Mouse (Mus musculus) CH12.LX (cell line): ENCODE measurements around the gene Sfswap. TPM values are rescaled to one million over a fixed set of nuclear protein-coding genes. Genes with fewer than 3 reads are reported as not detected.
"Not testable (repeated sequence)": the region's sequence is repeated elsewhere in the genome, so short reads cannot be mapped to it uniquely, and the experiment has no call there.

ENCODE experiments used
- DNase-seq: peaks from one replicate; pipeline ENCODE4 v3.0.0-alpha.2; 2013; ENCODE audit errors: extremely low read depth
- H3K27ac ChIP-seq: 2 replicates; pipeline ENCODE4 v1.5.1; 2012; ENCODE audit warnings: low read depth, mild to moderate bottlenecking, control low read depth, moderate library complexity; ENCODE audit not compliant: insufficient read depth
- H3K27me3 ChIP-seq: replicated peaks from 2 replicates; pipeline ENCODE3; 2012; ENCODE audit warnings: inconsistent platforms
- H3K36me3 ChIP-seq, 2 experiments: replicated peaks in 1 of 2; 2 replicates each; pipeline versions ENCODE3 to v1.6.1; 2012; ENCODE audit warnings: inconsistent platforms in 1 of 2, low read length in 1 of 2, mild to moderate bottlenecking in 1 of 2, mixed read lengths in 1 of 2, moderate library complexity in 1 of 2; ENCODE audit not compliant: control insufficient read depth in 1 of 2, insufficient read depth in 1 of 2
- H3K4me1 ChIP-seq, 2 experiments: 2 replicates each; pipeline ENCODE4 v1.6.1; 2012; ENCODE audit warnings: inconsistent platforms in 1 of 2, moderate library complexity in 1 of 2; ENCODE audit not compliant: insufficient read depth in 2 of 2, control insufficient read depth in 1 of 2
- H3K4me2 ChIP-seq: 2 replicates; pipeline ENCODE4 v1.6.1; 2012; ENCODE audit warnings: low read depth, mild to moderate bottlenecking, control low read depth; ENCODE audit not compliant: poor library complexity, insufficient read depth, severe bottlenecking
- H3K4me3 ChIP-seq, 3 experiments: fragments of 150-350 bp in 1 of 3; sonication (generic) in 1 of 3; replicated peaks in 1 of 3; 2 replicates each; pipeline versions ENCODE3 to v1.5.1; 2011 to 2012; ENCODE audit warnings: low read depth in 2 of 3, low read length in 2 of 3, mild to moderate bottlenecking in 2 of 3, moderate library complexity in 2 of 3, control low read depth in 1 of 3, improper control_type of control experiment in 1 of 3, inconsistent platforms in 1 of 3, mixed read lengths in 1 of 3; ENCODE audit not compliant: poor library complexity in 1 of 3
- H3K79me2 ChIP-seq: replicated peaks from 2 replicates; pipeline ENCODE4 v1.6.1; 2012; ENCODE audit warnings: mild to moderate bottlenecking, moderate library complexity; ENCODE audit not compliant: control insufficient read depth, poor library complexity, insufficient read depth, severe bottlenecking; ENCODE audit errors: extremely low read depth
- H3K9ac ChIP-seq: 2 replicates; pipeline ENCODE4 v1.6.1; 2012; ENCODE audit warnings: low read depth, mild to moderate bottlenecking, control low read depth, moderate library complexity; ENCODE audit not compliant: insufficient read depth
- H3K9me3 ChIP-seq: replicated peaks from 2 replicates; pipeline ENCODE3; 2012; ENCODE audit warnings: low read length, inconsistent platforms, mixed read lengths
- CHD1 ChIP-seq: IDR thresholded peaks from 2 replicates; pipeline ENCODE4 v1.6.1; 2012; ENCODE audit warnings: low read depth, low read length, improper control_type of control experiment, inconsistent platforms
- E2F4 ChIP-seq: IDR thresholded peaks from 2 replicates; pipeline ENCODE4 v1.6.1; 2011; ENCODE audit warnings: low read depth, low read length, improper control_type of control experiment; ENCODE audit not compliant: insufficient replicate concordance
- ELF1 ChIP-seq: IDR thresholded peaks from 2 replicates; pipeline ENCODE4 v1.6.1; 2014; ENCODE audit warnings: low read depth, mild to moderate bottlenecking, inconsistent platforms, low read length, improper control_type of control experiment
- EP300 ChIP-seq: IDR thresholded peaks from 2 replicates; pipeline ENCODE4 v1.6.1; 2011; ENCODE audit warnings: low read length, improper control_type of control experiment
- ETS1 ChIP-seq: conservative IDR thresholded peaks from 2 replicates; pipeline ENCODE4 v1.6.1; 2012; ENCODE audit warnings: low read depth, mild to moderate bottlenecking, inconsistent platforms, low read length, improper control_type of control experiment, moderate library complexity
- GABPA ChIP-seq: IDR thresholded peaks from 2 replicates; pipeline ENCODE4 v1.6.1; 2012; ENCODE audit warnings: low read depth, low read length, improper control_type of control experiment, inconsistent platforms; ENCODE audit not compliant: insufficient replicate concordance
- HCFC1 ChIP-seq: IDR thresholded peaks from 2 replicates; pipeline ENCODE4 v1.6.1; 2012; ENCODE audit warnings: low read depth, mild to moderate bottlenecking, inconsistent platforms, low read length, improper control_type of control experiment
- IRF4 ChIP-seq: IDR thresholded peaks from 2 replicates; pipeline ENCODE4 v1.6.1; 2014; ENCODE audit warnings: low read depth, mild to moderate bottlenecking, inconsistent platforms, low read length, improper control_type of control experiment
- KAT2A ChIP-seq: IDR thresholded peaks from 2 replicates; pipeline ENCODE4 v1.6.1; 2012; ENCODE audit warnings: low read length, improper control_type of control experiment, inconsistent platforms; ENCODE audit not compliant: insufficient replicate concordance
- MAX ChIP-seq: IDR thresholded peaks from 2 replicates; pipeline ENCODE4 v1.6.1; 2011; ENCODE audit warnings: low read length, improper control_type of control experiment
- MEF2A ChIP-seq: IDR thresholded peaks from 2 replicates; pipeline ENCODE4 v1.6.1; 2014; ENCODE audit warnings: low read depth, mild to moderate bottlenecking, inconsistent platforms, low read length, improper control_type of control experiment, borderline replicate concordance
- MYC ChIP-seq: IDR thresholded peaks from 2 replicates; pipeline ENCODE4 v1.6.1; 2011; ENCODE audit warnings: low read depth, mild to moderate bottlenecking, improper control_type of control experiment, low read length
- NELFE ChIP-seq: IDR thresholded peaks from 2 replicates; pipeline ENCODE4 v1.6.1; 2011; ENCODE audit warnings: low read depth, low read length, improper control_type of control experiment
- POLR2A ChIP-seq: IDR thresholded peaks from 2 replicates; pipeline ENCODE4 v1.6.1; 2011; ENCODE audit warnings: low read depth, mild to moderate bottlenecking, improper control_type of control experiment, low read length
- RAD21 ChIP-seq: IDR thresholded peaks from 2 replicates; pipeline ENCODE4 v1.6.1; 2011; ENCODE audit warnings: low read depth, mild to moderate bottlenecking, low read length, improper control_type of control experiment, moderate library complexity
- SIN3A ChIP-seq: IDR thresholded peaks from 2 replicates; pipeline ENCODE4 v1.6.1; 2012; ENCODE audit warnings: low read length, improper control_type of control experiment, inconsistent platforms
- UBTF ChIP-seq: IDR thresholded peaks from 2 replicates; pipeline ENCODE4 v1.6.1; 2012; ENCODE audit warnings: low read depth, mild to moderate bottlenecking, inconsistent platforms, low read length, improper control_type of control experiment, moderate library complexity
- ZKSCAN1 ChIP-seq: IDR thresholded peaks from 2 replicates; pipeline ENCODE4 v1.6.1; 2012; ENCODE audit warnings: low read depth, inconsistent platforms, low read length, improper control_type of control experiment, borderline replicate concordance
- dilution Hi-C: fragments of 300-500 bp; cut with MboI; formaldehyde crosslinking; loops from 2 replicates; pipeline ENCODE4 v1.14.3; 2020; ENCODE audit warnings: low sequenced_read_pairs; ENCODE audit not compliant: extremely low pct_unique_long_range_greater_than_20kb, extremely low pct_ligation_motif_present
- in situ Hi-C: fragments of 300-500 bp; cut with MboI; formaldehyde crosslinking; loops from 3 replicates; pipeline ENCODE4 v1.14.3; 2019; ENCODE audit warnings: low sequenced_read_pairs, low pct_ligation_motif_present, low pct_unique_long_range_greater_than_20kb, mixed read lengths
- polyA plus RNA-seq: library from polyadenylated mRNA; unstranded; fragments of >175 nt; gene quantifications from 2 replicates; pipeline ENCODE4 v1.2.1, GENCODE M21; 2012; ENCODE audit warnings: low read depth; ENCODE audit not compliant: insufficient read length
- total RNA-seq, 2 experiments: library from RNA; depleted of rRNA; stranded (reverse); fragments of 300-350 nt in 1 of 2; fragments of >200 nt in 1 of 2; gene quantifications; 2 replicates each; pipeline ENCODE4 v1.2.3; 2012 to 2014

The Sfswap gene
- total and polyA plus RNA-seq, 3 experiments, result 24.9 to 70.4 (median 36.0) TPM

GRCm38 (mm10) chr5:129460798-129461476 is 40.1 kb upstream of the Sfswap start:
- H3K4me2 ChIP-seq, result no peak overlapping the region
- no peak for DNase-seq
- TF ChIP-seq POLR2A, result no peak
- no peak for TF ChIP-seq UBTF
- TF ChIP-seq RAD21, result no peak
- TF ChIP-seq SIN3A, result no peak
- TF ChIP-seq MYC, result no peak
- TF ChIP-seq CHD1, result no peak
- no peak for TF ChIP-seq MAX
- TF ChIP-seq ELF1, result no peak
- no peak for TF ChIP-seq ZKSCAN1
- no peak for TF ChIP-seq ETS1
- no peak for TF ChIP-seq NELFE
- no peak for TF ChIP-seq E2F4
- no peak for TF ChIP-seq KAT2A
- no peak for TF ChIP-seq IRF4
- TF ChIP-seq, all 38 proteins: peak for 0
- no peaks in the 10 kb centered on the region; a peak in 1 of 4 replicates for H3K4me1 ChIP-seq
- in situ Hi-C loops (no loop called here), dilution Hi-C loops (no loop called here)
- H3K36me3 ChIP-seq, result no peaks in the 10 kb centered on the region
- H3K27ac ChIP-seq, result no peak overlapping the region
- no peak overlapping the region for H3K4me3 ChIP-seq
- H3K79me2 ChIP-seq, result no peaks in the 10 kb centered on the region
- H3K9me3 ChIP-seq, result peaks cover 2% of the 10 kb centered on the region
- H3K27me3 ChIP-seq, result peaks cover 40% of the 10 kb centered on the region
- H3K9ac ChIP-seq, result no peak overlapping the region

GRCm38 (mm10) chr5:129463648-129464047 is 37.4 kb upstream of the Sfswap start:
- dilution Hi-C loops, H3K9ac ChIP-seq, in situ Hi-C loops, H3K27ac ChIP-seq, DNase-seq, H3K36me3 ChIP-seq, H3K9me3 ChIP-seq, H3K4me1 ChIP-seq, H3K79me2 ChIP-seq, H3K4me3 ChIP-seq, H3K4me2 ChIP-seq: not testable (repeated sequence)
- peaks cover 24% of the 10 kb centered on the region for H3K27me3 ChIP-seq

- Histone ChIP-seq H3K27me3 (peaks cover 31% of the 10 kb centered on the region), H3K4me3 (no peak overlapping the region), H3K9me3 (peaks cover 2% of the 10 kb centered on the region), H3K9ac (no peak overlapping the region), H3K79me2 (no peaks in the 10 kb centered on the region), H3K27ac (no peak overlapping the region), H3K4me1 (no peaks in the 10 kb centered on the region)
- in situ Hi-C loops, result no loop called here
- TF ChIP-seq NELFE, result no peak
- no peak for TF ChIP-seq MEF2A
- no peak for TF ChIP-seq UBTF
- no peak for TF ChIP-seq EP300
- no peak for TF ChIP-seq E2F4
- no peak for TF ChIP-seq MYC
- TF ChIP-seq GABPA, result no peak
- TF ChIP-seq SIN3A, result no peak
- no peak for TF ChIP-seq MAX
- TF ChIP-seq HCFC1, result no peak
- TF ChIP-seq ETS1, result no peak
- TF ChIP-seq, all 38 proteins: peak for 0
- no peaks in the 10 kb centered on the region for H3K36me3 ChIP-seq
- no peak for DNase-seq
- dilution Hi-C loops, result no loop called here
- H3K4me2 ChIP-seq, result no peak overlapping the region
Measured at GRCm38 (mm10) chr5:129465788-129466187, 35.2 kb upstream of the Sfswap start.
